Mouse (Mus musculus): ENCODE data around the gene Becn1. TPM values are rescaled to one million over a fixed set of nuclear protein-coding genes. Genes with fewer than 3 reads are reported as not detected.

The Becn1 gene
- polyA plus RNA-seq, 1 experiment = 48.2 TPM

- TF ChIP-seq CTCF (IDR thresholded peaks at IDR 0.05; ENCODE audit: low read depth, low read length) = no peak
- no peak for TF ChIP-seq EP300 (IDR thresholded peaks at IDR 0.05; ENCODE audit: insufficient read depth, low read depth, low read length)
- H3K27ac ChIP-seq (ENCODE audit: insufficient read depth, low read length) = no peak overlapping the region
- H3K36me3 ChIP-seq (ENCODE audit: control insufficient read depth, insufficient read depth, low read length, poor library complexity, severe bottlenecking) = peaks cover 58% of the 10 kb centered on the region
Measured at GRCm38 (mm10) chr11:101291231-101291630, 10.9 kb downstream of the Becn1 start.

DNA sequence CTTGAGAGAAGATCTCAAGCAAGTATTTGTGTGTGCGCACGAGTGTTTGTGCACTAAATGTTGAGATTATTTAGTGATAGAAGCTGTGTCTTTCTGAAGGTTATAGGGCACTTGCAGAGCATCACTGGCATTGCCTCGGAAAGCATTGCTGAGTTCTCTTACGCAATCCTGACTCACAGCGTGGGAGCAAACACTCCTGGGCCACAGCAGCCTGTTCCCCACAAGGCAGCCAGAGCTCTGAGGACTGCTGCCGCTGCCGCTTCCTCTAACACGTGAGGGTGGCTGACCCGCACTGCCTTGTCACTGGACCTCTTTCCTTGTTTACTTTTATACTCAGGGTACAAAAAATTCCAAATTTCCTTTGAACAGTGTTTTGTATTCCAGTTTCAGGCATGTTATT is 14.8 kb downstream of the Becn1 start:
- H3K36me3 ChIP-seq (ENCODE audit: control insufficient read depth, insufficient read depth, low read length, poor library complexity, severe bottlenecking) = peaks cover 42% of the 10 kb centered on the region
- no peaks in the 10 kb centered on the region for H3K9me3 ChIP-seq (replicated peaks; ENCODE audit: control insufficient read depth, insufficient read depth, low read length, poor library complexity, severe bottlenecking)

More at GRCm38 (mm10) chr11:101291231-101291630, 10.9 kb downstream of the Becn1 start:
- Histone ChIP-seq H3K9ac (ENCODE audit: low read depth, poor library complexity, severe bottlenecking) (no peak overlapping the region), H3K4me3 (ENCODE audit: low read depth, low read length) (no peak overlapping the region), H3K27me3 (ENCODE audit: control insufficient read depth, insufficient read depth, low read length, poor library complexity, severe bottlenecking) (no peaks in the 10 kb centered on the region), H3K4me1 (ENCODE audit: control insufficient read depth, insufficient read depth, low read length) (no peaks in the 10 kb centered on the region), H3K9me3 (replicated peaks; ENCODE audit: control insufficient read depth, insufficient read depth, low read length, poor library complexity, severe bottlenecking) (no peaks in the 10 kb centered on the region)

DNA sequence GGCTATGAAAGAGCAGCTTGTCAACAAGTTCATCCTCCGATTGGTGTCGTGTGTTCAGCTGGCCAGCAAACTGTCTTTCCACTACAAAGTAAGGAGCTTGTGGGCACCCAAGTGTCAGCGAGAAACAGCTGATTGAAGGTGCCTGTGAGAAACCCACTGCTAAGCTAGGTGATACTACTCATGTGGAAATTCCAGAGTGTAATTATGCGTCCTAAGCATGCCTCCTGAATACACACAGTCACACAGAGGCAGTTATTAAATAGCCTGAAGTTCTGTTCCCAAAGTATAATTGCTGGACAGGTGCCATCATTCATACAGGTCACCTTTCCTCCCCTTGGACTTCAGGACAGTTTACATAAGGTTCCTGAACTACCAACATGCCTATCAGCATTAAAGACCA is 18.3 kb downstream of the Becn1 start:
- H3K9me3 ChIP-seq (replicated peaks; ENCODE audit: control insufficient read depth, insufficient read depth, low read length, poor library complexity, severe bottlenecking) = no peaks in the 10 kb centered on the region
- no peaks in the 10 kb centered on the region for H3K27me3 ChIP-seq (ENCODE audit: control insufficient read depth, insufficient read depth, low read length, poor library complexity, severe bottlenecking)
- no peaks in the 10 kb centered on the region for H3K4me1 ChIP-seq (ENCODE audit: control insufficient read depth, insufficient read depth, low read length)
- no peak overlapping the region for H3K9ac ChIP-seq (ENCODE audit: low read depth, poor library complexity, severe bottlenecking)
- no peak overlapping the region for H3K4me3 ChIP-seq (ENCODE audit: low read depth, low read length)
- no peak overlapping the region for H3K27ac ChIP-seq (ENCODE audit: insufficient read depth, low read length)
- peaks cover 18% of the 10 kb centered on the region; the same call in 1 of the 2 replicates for H3K36me3 ChIP-seq (ENCODE audit: control insufficient read depth, insufficient read depth, low read length, poor library complexity, severe bottlenecking)
- TF ChIP-seq EP300 (IDR thresholded peaks at IDR 0.05; ENCODE audit: insufficient read depth, low read depth, low read length) (no peak), POLR2A (IDR thresholded peaks at IDR 0.05; ENCODE audit: insufficient read depth, low read length) (no peak), CTCF (IDR thresholded peaks at IDR 0.05; ENCODE audit: low read depth, low read length) (no peak)

More for the DNA sequence above, 14.8 kb downstream of the Becn1 start:
- H3K4me3 ChIP-seq (ENCODE audit: low read depth, low read length) = no peak overlapping the region
- TF ChIP-seq CTCF (IDR thresholded peaks at IDR 0.05; ENCODE audit: low read depth, low read length) (no peak), POLR2A (IDR thresholded peaks at IDR 0.05; ENCODE audit: insufficient read depth, low read length) (no peak), EP300 (IDR thresholded peaks at IDR 0.05; ENCODE audit: insufficient read depth, low read depth, low read length) (no peak)
- H3K4me1 ChIP-seq (ENCODE audit: control insufficient read depth, insufficient read depth, low read length) = no peaks in the 10 kb centered on the region
- no peak overlapping the region for H3K27ac ChIP-seq (ENCODE audit: insufficient read depth, low read length)
- H3K27me3 ChIP-seq (ENCODE audit: control insufficient read depth, insufficient read depth, low read length, poor library complexity, severe bottlenecking) = no peaks in the 10 kb centered on the region
- no peak overlapping the region for H3K9ac ChIP-seq (ENCODE audit: low read depth, poor library complexity, severe bottlenecking)

DNA sequence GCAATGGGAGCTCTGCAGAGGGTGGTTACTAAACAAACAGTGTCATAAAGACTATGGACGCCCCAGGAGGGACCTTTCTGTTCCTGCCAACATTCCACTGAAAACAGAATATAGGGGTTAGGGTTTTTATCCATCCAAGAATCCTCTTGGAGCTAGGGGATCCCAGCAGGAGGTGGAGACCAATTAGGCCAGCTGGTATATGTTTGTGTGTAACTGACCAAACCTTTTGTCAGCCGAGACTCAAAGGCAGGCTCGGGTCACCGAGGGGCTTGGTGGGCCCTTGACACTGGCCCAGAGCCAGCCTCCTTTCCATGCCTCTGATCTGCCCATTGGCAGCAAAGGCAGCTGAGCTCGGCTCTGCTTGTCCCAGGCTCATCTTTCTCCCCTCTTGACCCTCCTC is 19.2 kb downstream of the Becn1 start:
- Histone ChIP-seq H3K27ac (ENCODE audit: insufficient read depth, low read length) (no peak overlapping the region), H3K4me1 (ENCODE audit: control insufficient read depth, insufficient read depth, low read length) (no peaks in the 10 kb centered on the region), H3K27me3 (ENCODE audit: control insufficient read depth, insufficient read depth, low read length, poor library complexity, severe bottlenecking) (no peaks in the 10 kb centered on the region), H3K9me3 (replicated peaks; ENCODE audit: control insufficient read depth, insufficient read depth, low read length, poor library complexity, severe bottlenecking) (no peaks in the 10 kb centered on the region), H3K9ac (ENCODE audit: low read depth, poor library complexity, severe bottlenecking) (no peak overlapping the region), H3K36me3 (ENCODE audit: control insufficient read depth, insufficient read depth, low read length, poor library complexity, severe bottlenecking) (peaks cover 13% of the 10 kb centered on the region; the same call in 1 of the 2 replicates), H3K4me3 (ENCODE audit: low read depth, low read length) (no peak overlapping the region)
- no peak for TF ChIP-seq CTCF (IDR thresholded peaks at IDR 0.05; ENCODE audit: low read depth, low read length)
- TF ChIP-seq EP300 (IDR thresholded peaks at IDR 0.05; ENCODE audit: insufficient read depth, low read depth, low read length) = no peak
- no peak for TF ChIP-seq POLR2A (IDR thresholded peaks at IDR 0.05; ENCODE audit: insufficient read depth, low read length)

DNA sequence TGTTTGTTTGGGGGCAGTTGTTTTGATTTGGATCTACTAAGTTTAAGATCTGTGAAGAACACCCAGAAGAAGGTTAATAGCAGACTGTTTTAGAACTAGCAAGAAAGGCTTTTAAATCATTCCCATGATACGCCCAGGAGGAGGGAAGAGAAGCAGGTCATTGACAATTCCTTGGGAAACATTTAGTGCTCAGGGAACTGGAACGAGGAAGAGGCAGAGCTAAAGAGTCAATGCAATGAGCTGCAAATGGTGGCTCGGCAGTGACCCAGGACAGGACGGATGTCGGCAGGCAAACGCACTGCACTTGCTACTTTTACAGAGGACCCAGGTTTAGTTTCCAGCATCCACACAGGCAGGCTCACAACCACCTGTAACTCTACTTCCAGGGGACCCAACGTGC is 21.2 kb downstream of the Becn1 start:
- Histone ChIP-seq H3K9ac (ENCODE audit: low read depth, poor library complexity, severe bottlenecking) (no peak overlapping the region), H3K4me3 (ENCODE audit: low read depth, low read length) (no peak overlapping the region), H3K9me3 (replicated peaks; ENCODE audit: control insufficient read depth, insufficient read depth, low read length, poor library complexity, severe bottlenecking) (no peaks in the 10 kb centered on the region), H3K27me3 (ENCODE audit: control insufficient read depth, insufficient read depth, low read length, poor library complexity, severe bottlenecking) (no peaks in the 10 kb centered on the region), H3K4me1 (ENCODE audit: control insufficient read depth, insufficient read depth, low read length) (no peaks in the 10 kb centered on the region), H3K27ac (ENCODE audit: insufficient read depth, low read length) (no peak overlapping the region), H3K36me3 (ENCODE audit: control insufficient read depth, insufficient read depth, low read length, poor library complexity, severe bottlenecking) (peaks cover 4% of the 10 kb centered on the region; the same call in 1 of the 2 replicates)
- TF ChIP-seq POLR2A (IDR thresholded peaks at IDR 0.05; ENCODE audit: insufficient read depth, low read length) (no peak), EP300 (IDR thresholded peaks at IDR 0.05; ENCODE audit: insufficient read depth, low read depth, low read length) (no peak)

- H3K27me3 ChIP-seq (ENCODE audit: control insufficient read depth, insufficient read depth, low read length, poor library complexity, severe bottlenecking) = no peaks in the 10 kb centered on the region
- H3K9ac ChIP-seq (ENCODE audit: low read depth, poor library complexity, severe bottlenecking) = peak overlapping the region; percentile 44
- H3K27ac ChIP-seq (ENCODE audit: insufficient read depth, low read length) = no peak overlapping the region
- TF ChIP-seq CTCF (IDR thresholded peaks at IDR 0.05; ENCODE audit: low read depth, low read length) (no peak), EP300 (IDR thresholded peaks at IDR 0.05; ENCODE audit: insufficient read depth, low read depth, low read length) (no peak), POLR2A (IDR thresholded peaks at IDR 0.05; ENCODE audit: insufficient read depth, low read length) (no peak)
- H3K4me1 ChIP-seq (ENCODE audit: control insufficient read depth, insufficient read depth, low read length) = no peaks in the 10 kb centered on the region
- no peaks in the 10 kb centered on the region for H3K9me3 ChIP-seq (replicated peaks; ENCODE audit: control insufficient read depth, insufficient read depth, low read length, poor library complexity, severe bottlenecking)
- peak overlapping the region; percentile 55 for H3K4me3 ChIP-seq (ENCODE audit: low read depth, low read length)
- H3K36me3 ChIP-seq (ENCODE audit: control insufficient read depth, insufficient read depth, low read length, poor library complexity, severe bottlenecking) = 0 out of 2 replicates have a peak, but pooled peaks cover 2% of the 10 kb centered on the region
Measured at GRCm38 (mm10) chr11:101279193-101279569, 22.9 kb downstream of the Becn1 start.
